Mouse (Mus musculus): ENCODE results near the gene Hsf5. TPM values are rescaled to one million over a fixed set of nuclear protein-coding genes. Genes with fewer than 3 reads are reported as not detected.

Gene Hsf5
- polyA plus RNA-seq, 1 experiment from 2014 or later, result 0.16 TPM

- WGBS, result 91% methylated on average over 8 of the region's 8 CpGs
- Histone ChIP-seq H3K4me1 (replicated peaks; ENCODE audit: insufficient read depth, low read length) (peaks cover 11% of the 10 kb centered on the region; the same call in 1 of the 2 replicates), H3K27ac (no peak overlapping the region), H3K9ac (ENCODE audit: low read depth, low read length) (no peak overlapping the region), H3K9me3 (replicated peaks; ENCODE audit: low read length) (no peaks in the 10 kb centered on the region), H3K27me3 (ENCODE audit: insufficient read depth, low read length) (no peaks in the 10 kb centered on the region), H3K4me2 (ENCODE audit: low read length) (no peak overlapping the region), H3K36me3 (ENCODE audit: insufficient read depth, low read length) (0 out of 2 replicates have a peak, but pooled peaks cover 7% of the 10 kb centered on the region), H3K4me3 (replicated peaks; ENCODE audit: low read depth, low read length) (no peak overlapping the region)
- DNase-seq (ENCODE audit: low spot score), result no peak
- TF ChIP-seq CTCF (IDR thresholded peaks at IDR 0.05; ENCODE audit: low read depth), result no peak
- ATAC-seq (replicated peaks; ENCODE audit: low FRiP score, low read depth), result no peak
Measured at GRCm38 (mm10) chr11:87589605-87590004, 27.4 kb upstream of the Hsf5 start.

GRCm38 (mm10) chr11:87590841-87591525 lies 26.0 kb upstream of the Hsf5 start:
- Histone ChIP-seq H3K9me3 (replicated peaks; ENCODE audit: low read length) (no peaks in the 10 kb centered on the region), H3K4me1 (replicated peaks; ENCODE audit: insufficient read depth, low read length) (peaks cover 14% of the 10 kb centered on the region; the same call in 1 of the 2 replicates), H3K27ac (peak overlapping the region; percentile 94), H3K27me3 (ENCODE audit: insufficient read depth, low read length) (no peaks in the 10 kb centered on the region), H3K36me3 (ENCODE audit: insufficient read depth, low read length) (0 out of 2 replicates have a peak, but pooled peaks cover 7% of the 10 kb centered on the region), H3K9ac (ENCODE audit: low read depth, low read length) (peak overlapping the region; percentile 82), H3K4me2 (ENCODE audit: low read length) (peak overlapping the region; percentile 76), H3K4me3 (replicated peaks; ENCODE audit: low read depth, low read length) (peak overlapping the region; percentile 68)
- DNase-seq (ENCODE audit: low spot score), result peak; percentile 49
- ATAC-seq (replicated peaks; ENCODE audit: low FRiP score, low read depth), result no peak
- WGBS, result 2% methylated on average over 25 of the region's 25 CpGs
- TF ChIP-seq CTCF (IDR thresholded peaks at IDR 0.05; ENCODE audit: low read depth), result no peak

- under 1% methylated on average over 61 of the region's 61 CpGs for WGBS
- Histone ChIP-seq H3K4me1 (replicated peaks; ENCODE audit: insufficient read depth, low read length) (peaks cover 21% of the 10 kb centered on the region; the same call in 1 of the 2 replicates), H3K27me3 (ENCODE audit: insufficient read depth, low read length) (no peaks in the 10 kb centered on the region)
Measured at GRCm38 (mm10) chr11:87591526-87592353, 25.2 kb upstream of the Hsf5 start, which contains the start of gene Mtmr4. Gene Mtmr4, plus strand, starts transcription at chr11:87592162.

GRCm38 (mm10) chr11:87592354-87592695 lies 24.6 kb upstream of the Hsf5 start:
- Histone ChIP-seq H3K27me3 (ENCODE audit: insufficient read depth, low read length) (no peaks in the 10 kb centered on the region), H3K36me3 (ENCODE audit: insufficient read depth, low read length) (0 out of 2 replicates have a peak, but pooled peaks cover 12% of the 10 kb centered on the region), H3K4me1 (replicated peaks; ENCODE audit: insufficient read depth, low read length) (peaks cover 25% of the 10 kb centered on the region; the same call in 1 of the 2 replicates), H3K9ac (ENCODE audit: low read depth, low read length) (peak overlapping the region; percentile 66), H3K4me3 (replicated peaks; ENCODE audit: low read depth, low read length) (peak overlapping the region; percentile 45), H3K4me2 (ENCODE audit: low read length) (peak overlapping the region; percentile 57), H3K9me3 (replicated peaks; ENCODE audit: low read length) (no peaks in the 10 kb centered on the region), H3K27ac (peak overlapping the region; percentile 94)
- DNase-seq (ENCODE audit: low spot score) (no peak), ATAC-seq (replicated peaks; ENCODE audit: low FRiP score, low read depth) (no peak)
- WGBS, result 2% methylated on average over 10 of the region's 15 CpGs
- peak; percentile 32; the same call in 1 of the 2 replicates for TF ChIP-seq CTCF (IDR thresholded peaks at IDR 0.05; ENCODE audit: low read depth)

More at GRCm38 (mm10) chr11:87591526-87592353, 25.2 kb upstream of the Hsf5 start, which contains the start of gene Mtmr4:
- DNase-seq (ENCODE audit: low spot score) (peak; percentile 100), ATAC-seq (replicated peaks; ENCODE audit: low FRiP score, low read depth) (peak; percentile 98)
- H3K36me3 ChIP-seq (ENCODE audit: insufficient read depth, low read length), result 0 out of 2 replicates have a peak, but pooled peaks cover 7% of the 10 kb centered on the region
- no peaks in the 10 kb centered on the region for H3K9me3 ChIP-seq (replicated peaks; ENCODE audit: low read length)
- H3K27ac ChIP-seq, result peak within 1 kb of the TSS; percentile 94
- peak within 1 kb of the TSS; percentile 82 for H3K9ac ChIP-seq (ENCODE audit: low read depth, low read length)
- H3K4me3 ChIP-seq (replicated peaks; ENCODE audit: low read depth, low read length), result peak within 1 kb of the TSS; percentile 68
- TF ChIP-seq CTCF (IDR thresholded peaks at IDR 0.05; ENCODE audit: low read depth), result no peak
- H3K4me2 ChIP-seq (ENCODE audit: low read length), result peak within 1 kb of the TSS; percentile 76

GRCm38 (mm10) chr11:87592713-87593598 lies 24.0 kb upstream of the Hsf5 start:
- ATAC-seq (replicated peaks; ENCODE audit: low FRiP score, low read depth), result no peak
- H3K27ac ChIP-seq, result peak overlapping the region; percentile 94
- H3K36me3 ChIP-seq (ENCODE audit: insufficient read depth, low read length), result peaks cover 15% of the 10 kb centered on the region; the same call in 1 of the 2 replicates
- 30% methylated on average over 13 of the region's 13 CpGs for WGBS
- peaks cover 25% of the 10 kb centered on the region; the same call in 1 of the 2 replicates for H3K4me1 ChIP-seq (replicated peaks; ENCODE audit: insufficient read depth, low read length)
- peak overlapping the region; percentile 57 for H3K4me2 ChIP-seq (ENCODE audit: low read length)
- no peak for TF ChIP-seq CTCF (IDR thresholded peaks at IDR 0.05; ENCODE audit: low read depth)
- H3K27me3 ChIP-seq (ENCODE audit: insufficient read depth, low read length), result no peaks in the 10 kb centered on the region
- peak overlapping the region; percentile 66 for H3K9ac ChIP-seq (ENCODE audit: low read depth, low read length)
- H3K4me3 ChIP-seq (replicated peaks; ENCODE audit: low read depth, low read length), result peak overlapping the region; percentile 45
- H3K9me3 ChIP-seq (replicated peaks; ENCODE audit: low read length), result no peaks in the 10 kb centered on the region
- DNase-seq (ENCODE audit: low spot score), result no peak
